Mouse (Mus musculus): Measurements from ENCODE around the gene Phldb2. TPM values are rescaled to one million over a fixed set of nuclear protein-coding genes. Genes with fewer than 3 reads are reported as not detected.

Gene Phldb2
- total RNA-seq, 2 experiments from 2014 or later: 0.04 to 0.59 TPM

- no peak for ATAC-seq (ENCODE audit: poor library complexity, severe bottlenecking)
These were observed 195.8 kb downstream of the Phldb2 start for GRCm38 (mm10) chr16:45757421-45758078.

GRCm38 (mm10) chr16:45756855-45757254 lies 196.5 kb downstream of the Phldb2 start:
- peak; percentile 86 for ATAC-seq (ENCODE audit: poor library complexity, severe bottlenecking)

- no peak for ATAC-seq (ENCODE audit: poor library complexity, severe bottlenecking)
These were observed 209.7 kb downstream of the Phldb2 start for GRCm38 (mm10) chr16:45743591-45744144.

GRCm38 (mm10) chr16:45742615-45743476 lies 210.6 kb downstream of the Phldb2 start, which contains the start of gene Abhd10:
TSS of gene Abhd10 (minus strand) at chr16:45742955.
- ATAC-seq (ENCODE audit: poor library complexity, severe bottlenecking): peak; percentile 92

GRCm38 (mm10) chr16:45737880-45738279 lies 215.5 kb downstream of the Phldb2 start:
- ATAC-seq (ENCODE audit: poor library complexity, severe bottlenecking): peak; percentile 39

- ATAC-seq (ENCODE audit: poor library complexity, severe bottlenecking): peak; percentile 93
These were observed 216.7 kb downstream of the Phldb2 start for GRCm38 (mm10) chr16:45736724-45737123.

- no peak for ATAC-seq (ENCODE audit: poor library complexity, severe bottlenecking)
These were observed 224.2 kb downstream of the Phldb2 start for GRCm38 (mm10) chr16:45729163-45729562.

- ATAC-seq (ENCODE audit: poor library complexity, severe bottlenecking): no peak
These were observed 228.7 kb downstream of the Phldb2 start for GRCm38 (mm10) chr16:45724742-45725102.

- no peak for ATAC-seq (ENCODE audit: poor library complexity, severe bottlenecking)
These were observed 229.2 kb downstream of the Phldb2 start, which contains the start of gene Tagln3 for GRCm38 (mm10) chr16:45724061-45724741. TSS of gene Tagln3 (minus strand) at chr16:45724608.

GRCm38 (mm10) chr16:45723172-45723901 lies 230.1 kb downstream of the Phldb2 start:
- ATAC-seq (ENCODE audit: poor library complexity, severe bottlenecking): no peak

GRCm38 (mm10) chr16:45722460-45722951 lies 230.9 kb downstream of the Phldb2 start:
- no peak for ATAC-seq (ENCODE audit: poor library complexity, severe bottlenecking)

- ATAC-seq (ENCODE audit: poor library complexity, severe bottlenecking): no peak
These were observed 233.3 kb downstream of the Phldb2 start for GRCm38 (mm10) chr16:45720022-45720630.

- ATAC-seq (ENCODE audit: poor library complexity, severe bottlenecking): no peak
These were observed 235.1 kb downstream of the Phldb2 start for GRCm38 (mm10) chr16:45718296-45718695.

GRCm38 (mm10) chr16:45714489-45715150 lies 238.8 kb downstream of the Phldb2 start:
- no peak for ATAC-seq (ENCODE audit: poor library complexity, severe bottlenecking)

GRCm38 (mm10) chr16:45713878-45714277 lies 239.5 kb downstream of the Phldb2 start:
- ATAC-seq (ENCODE audit: poor library complexity, severe bottlenecking): no peak

- ATAC-seq (ENCODE audit: poor library complexity, severe bottlenecking): no peak
These were observed 240.1 kb downstream of the Phldb2 start for GRCm38 (mm10) chr16:45713261-45713660.

- ATAC-seq (ENCODE audit: poor library complexity, severe bottlenecking): no peak
These were observed 242.1 kb downstream of the Phldb2 start for GRCm38 (mm10) chr16:45711263-45711662.

- ATAC-seq (ENCODE audit: poor library complexity, severe bottlenecking): no peak
These were observed 254.1 kb downstream of the Phldb2 start for GRCm38 (mm10) chr16:45699301-45699700.

- no peak for ATAC-seq (ENCODE audit: poor library complexity, severe bottlenecking)
These were observed 255.4 kb downstream of the Phldb2 start for GRCm38 (mm10) chr16:45697996-45698395.
